Mouse (Mus musculus) embryonic stem cell, embryonic (primary cell): Measurements from ENCODE around the gene Abhd10.

ENCODE experiments used
- CTCF ChIA-PET, 4 experiments: fragments of 300-600 bp in 2 of 4; fragments of 350-600 bp in 2 of 4; sonication (Branson Sonifier 250); formaldehyde crosslinking; loops; one replicate each; lab custom pipeline; 2022; ENCODE audit warnings: inconsistent platforms in 2 of 4; lab: Charles Lee
- POLR2A ChIA-PET, 4 experiments: fragments of 300-600 bp in 2 of 4; fragments of 350-600 bp in 2 of 4; sonication (Branson Sonifier 250); formaldehyde crosslinking; loops; one replicate each; lab custom pipeline; 2022; ENCODE audit warnings: antibody characterized with exemption in 4 of 4, inconsistent platforms in 1 of 4; lab: Charles Lee

Gene Abhd10

DNA sequence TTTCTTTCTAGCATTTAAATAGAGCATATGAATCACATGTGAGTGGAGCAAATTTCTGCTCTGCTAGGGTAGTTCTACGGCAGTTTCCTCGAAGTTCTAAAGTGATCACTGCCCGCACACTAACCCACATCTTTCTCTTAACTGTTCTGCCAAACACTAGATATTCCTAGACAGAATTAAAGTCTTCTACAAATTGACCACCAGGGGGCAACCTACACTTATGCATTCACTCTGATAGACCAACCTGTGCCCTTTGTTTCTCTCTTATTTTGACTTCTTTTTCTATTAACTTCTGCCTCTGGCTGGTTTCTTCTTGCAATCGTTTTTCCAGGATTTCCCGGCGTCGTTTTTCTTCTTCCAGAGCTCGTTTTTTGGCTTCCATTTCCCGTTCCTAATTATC is 14.1 kb upstream of the Abhd10 start:
- ChIA-PET CTCF (interaction anchor here (0.5 to 2.2 kb wide), 9 partner anchors 14 to 235 kb away, joined by 3 to 10 read pairs (median 4); partner anchors contain the start of gene Abhd10 (in 1 of the 4)), POLR2A (no interaction called here)

- ChIA-PET CTCF (no interaction called here), POLR2A (interaction anchor here in 3 of 4 experiments (0.6 to 2.2 kb wide), 9 partner anchors 9 to 267 kb away, joined by 3 to 19 read pairs (median 8); partner anchors contain the start of genes Tagln3 (in 3 of the 3) and Plcxd2 (in 1 of the 3))
These were observed 913 bp upstream of the Abhd10 start for GRCm38 (mm10) chr16:45743591-45744144.

DNA sequence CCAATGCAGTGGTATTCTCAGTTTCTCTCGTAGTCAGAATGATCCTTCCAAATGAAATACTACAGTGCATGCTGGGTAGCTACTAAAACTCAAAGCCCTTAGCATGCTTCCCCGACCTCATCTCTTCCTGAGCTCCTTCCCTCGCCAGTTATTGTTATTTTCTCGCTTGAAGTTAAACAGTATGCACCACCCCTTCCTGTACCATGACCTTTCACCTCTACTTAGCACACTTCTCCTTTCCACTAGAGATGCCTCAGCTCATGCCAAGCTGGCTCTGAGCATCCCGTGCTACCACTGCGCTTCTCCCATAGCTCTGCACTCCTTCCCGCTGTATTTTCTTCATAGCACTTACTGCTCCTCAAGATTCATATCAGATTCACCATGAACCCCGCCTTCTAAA is 4.9 kb downstream of the Abhd10 start:
- POLR2A ChIA-PET = interaction anchor here in 2 of 4 experiments (0.5 to 1.8 kb wide), 7 partner anchors 10 to 273 kb away, joined by 3 to 8 read pairs (median 5); partner anchors contain the start of genes Plcxd2 (in 1 of the 2) and Tagln3 (in 1 of the 2)
- CTCF ChIA-PET = no interaction called here

- ChIA-PET POLR2A (interaction anchor here in 1 of 4 experiments (0.6 to 1.8 kb wide), 3 partner anchors 8 to 13 kb away, joined by 4 to 6 read pairs (median 5); no protein-coding TSS in a partner anchor), CTCF (no interaction called here)
These were observed 6.0 kb downstream of the Abhd10 start for GRCm38 (mm10) chr16:45736724-45737123.

DNA sequence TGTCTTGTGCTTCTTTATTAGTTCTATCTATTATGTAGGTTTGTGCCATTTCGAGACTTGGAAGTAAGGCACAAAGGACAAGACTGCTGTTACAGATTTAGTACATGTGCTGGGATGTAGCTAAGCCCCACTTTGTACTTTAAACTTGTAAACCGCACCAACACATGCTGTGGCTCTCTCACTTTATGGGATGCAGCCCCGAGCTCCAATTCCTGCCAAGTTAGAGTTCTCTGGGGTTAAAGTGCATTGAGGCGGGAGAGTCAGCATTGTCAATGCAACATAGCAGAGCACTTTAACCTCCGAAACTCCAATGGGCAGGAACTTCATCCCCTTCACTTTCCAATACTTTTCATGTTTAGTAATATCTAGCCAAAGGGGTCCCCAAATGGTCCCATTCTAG is 13.6 kb downstream of the Abhd10 start:
- CTCF ChIA-PET = no interaction called here
- POLR2A ChIA-PET = interaction anchor here in 3 of 4 experiments (0.6 to 1.2 kb wide), 3 partner anchors 11 to 209 kb away, joined by 3 read pairs; no protein-coding TSS in a partner anchor

GRCm38 (mm10) chr16:45724742-45725102 is 18.0 kb downstream of the Abhd10 start:
- CTCF ChIA-PET = interaction anchor here in 1 of 4 experiments (0.8 kb wide), 1 partner anchor 40 kb away, joined by 3 read pairs; no protein-coding TSS in a partner anchor
- POLR2A ChIA-PET = interaction anchor here (0.6 to 2.5 kb wide), 8 partner anchors 14 to 285 kb away, joined by 3 to 19 read pairs (median 4); partner anchors contain the start of genes Abhd10 (in 4 of the 4) and Plcxd2 (in 1 of the 4)

- POLR2A ChIA-PET = interaction anchor here (0.6 to 2.5 kb wide), 13 partner anchors 13 to 286 kb away, joined by 3 to 19 read pairs (median 5); partner anchors contain the start of genes Abhd10 (in 4 of the 4) and Plcxd2 (in 2 of the 4)
- CTCF ChIA-PET = interaction anchor here in 1 of 4 experiments (0.8 to 1.0 kb wide), 2 partner anchors 39 to 63 kb away, joined by 3 read pairs; no protein-coding TSS in a partner anchor
These were observed 18.6 kb downstream of the Abhd10 start, which contains the start of gene Tagln3 for GRCm38 (mm10) chr16:45724061-45724741. Tagln3 (minus strand) TSS chr16:45724608.

GRCm38 (mm10) chr16:45723172-45723901 is 19.4 kb downstream of the Abhd10 start:
- ChIA-PET POLR2A (interaction anchor here (0.6 to 2.5 kb wide), 11 partner anchors 14 to 287 kb away, joined by 3 to 19 read pairs (median 4); partner anchors contain the start of genes Abhd10 (in 4 of the 4) and Plcxd2 (in 2 of the 4)), CTCF (interaction anchor here in 2 of 4 experiments (0.6 to 1.0 kb wide), 2 partner anchors 32 to 64 kb away, joined by 3 to 13 read pairs; no protein-coding TSS in a partner anchor)

DNA sequence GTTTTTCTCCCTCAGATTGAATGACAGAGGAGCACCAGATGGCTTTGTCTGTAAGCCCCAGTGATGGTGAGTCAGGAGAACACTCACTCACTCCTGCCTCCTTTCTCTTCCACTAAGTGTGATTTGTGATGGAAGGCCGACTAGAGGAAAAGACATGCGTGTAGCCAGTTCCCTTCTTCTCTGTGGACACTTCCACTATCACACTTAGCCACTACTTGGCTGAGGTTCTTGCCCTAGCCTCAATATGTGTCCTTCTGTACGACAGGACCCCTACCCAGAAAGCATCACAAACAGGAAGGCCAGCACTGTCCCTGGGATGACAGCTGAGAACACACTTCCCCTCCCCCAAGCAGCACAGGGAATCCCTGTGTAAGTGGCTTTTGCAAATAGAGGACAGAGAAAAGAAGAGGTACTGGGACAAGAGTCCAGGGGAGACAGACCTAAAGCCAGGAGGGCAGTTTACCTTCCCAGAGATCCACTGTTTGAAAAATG is 20.2 kb downstream of the Abhd10 start:
- ChIA-PET CTCF (no interaction called here), POLR2A (interaction anchor here in 1 of 4 experiments (1.1 kb wide), 1 partner anchor 121 kb away, joined by 3 read pairs; no protein-coding TSS in a partner anchor)

DNA sequence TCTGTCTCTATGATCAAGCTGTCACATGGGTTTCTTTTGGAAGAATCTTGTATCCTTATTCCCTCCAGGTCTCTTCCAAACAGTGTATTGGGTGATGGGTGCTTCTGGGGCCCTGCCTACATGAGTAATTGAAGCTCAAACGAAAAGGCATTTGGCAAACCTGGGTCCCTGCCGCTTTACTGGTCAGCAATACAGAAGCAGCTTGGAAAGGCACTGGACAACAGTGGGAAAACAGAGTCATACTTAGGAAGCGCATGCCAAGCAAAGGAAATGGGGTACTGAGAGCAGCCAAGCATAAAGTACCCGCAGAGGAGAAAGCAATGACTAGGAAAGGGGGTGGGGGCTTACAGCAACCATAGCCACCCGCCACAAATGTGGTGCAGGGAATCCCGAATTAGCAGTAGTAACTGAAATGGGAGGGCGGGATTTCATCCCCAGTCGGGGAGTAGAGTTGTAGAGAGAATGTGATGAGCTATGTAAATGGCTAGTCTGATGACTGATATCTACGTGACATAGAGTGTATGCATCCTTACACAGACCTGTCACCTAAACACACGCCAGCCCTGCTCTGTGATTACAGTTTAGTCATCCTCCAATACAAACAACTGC is 22.6 kb downstream of the Abhd10 start:
- ChIA-PET CTCF (interaction anchor here in 1 of 4 experiments (0.5 kb wide), 1 partner anchor 289 kb away, joined by 5 read pairs; no protein-coding TSS in a partner anchor), POLR2A (interaction anchor here in 2 of 4 experiments (0.8 to 2.0 kb wide), 3 partner anchors 20 to 290 kb away, joined by 4 to 13 read pairs (median 6); partner anchors contain the start of genes Abhd10 (in 1 of the 2) and Plcxd2 (in 1 of the 2))

DNA sequence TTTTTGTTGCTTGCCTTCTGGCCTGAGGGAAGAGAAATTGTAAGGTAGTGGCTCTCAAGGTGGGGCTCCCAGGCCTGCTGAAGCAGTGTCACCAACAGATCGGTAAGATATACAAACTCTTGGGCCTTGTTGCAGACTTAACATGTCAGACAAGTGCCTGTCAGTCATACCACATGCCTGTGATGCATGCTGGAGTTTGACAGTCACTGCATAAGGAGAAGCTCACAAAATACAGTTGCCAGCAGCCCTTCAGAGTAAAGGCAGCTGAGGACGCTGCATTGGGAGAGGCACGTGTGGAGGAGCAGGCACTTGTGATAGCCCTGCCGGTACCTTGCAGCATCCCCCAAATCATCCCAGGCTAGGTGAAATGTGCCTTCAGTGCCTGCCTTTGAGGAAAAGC is 24.5 kb downstream of the Abhd10 start:
- ChIA-PET CTCF (no interaction called here), POLR2A (interaction anchor here in 1 of 4 experiments (0.6 kb wide), 1 partner anchor 35 kb away, joined by 3 read pairs; no protein-coding TSS in a partner anchor)

DNA sequence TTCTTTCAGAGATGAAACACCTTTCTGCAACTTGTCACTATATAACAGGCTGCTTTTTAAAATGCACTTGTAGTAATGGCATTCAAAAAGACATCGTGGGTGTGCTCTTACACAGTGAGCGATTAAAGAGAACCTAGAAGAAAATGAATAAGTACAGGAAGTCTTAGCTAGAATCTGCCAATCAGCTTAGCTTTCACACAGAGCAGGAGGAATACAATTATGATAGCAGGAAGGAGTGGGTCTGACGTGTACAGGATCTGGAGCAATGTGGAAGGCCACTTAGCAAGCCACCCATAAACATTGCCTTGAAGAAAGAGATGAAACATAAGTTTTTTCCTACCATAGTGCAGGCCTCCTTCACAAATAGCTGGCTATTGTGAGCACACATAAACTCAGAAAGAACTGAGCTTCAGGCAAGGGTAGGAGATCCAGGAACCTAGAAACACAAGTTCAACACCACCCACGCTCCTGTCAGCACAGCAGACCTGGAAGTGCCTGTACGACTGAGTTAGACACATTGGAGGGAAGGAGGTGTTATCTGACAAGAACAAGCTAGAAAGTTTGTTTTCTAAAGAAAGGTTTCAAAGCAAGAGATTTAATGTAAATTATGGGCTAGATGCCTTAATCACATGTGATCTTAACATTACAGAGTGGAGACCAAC is 28.1 kb downstream of the Abhd10 start:
- CTCF ChIA-PET = no interaction called here
- POLR2A ChIA-PET = interaction anchor here in 2 of 4 experiments (0.6 to 1.9 kb wide), 3 partner anchors 28 to 464 kb away, joined by 3 to 5 read pairs (median 4); partner anchors contain the start of gene Abhd10 (in 1 of the 2)

GRCm38 (mm10) chr16:45713878-45714277 is 28.9 kb downstream of the Abhd10 start:
- POLR2A ChIA-PET = interaction anchor here in 1 of 4 experiments (1.2 kb wide), 1 partner anchor 210 kb away, joined by 3 read pairs; no protein-coding TSS in a partner anchor
- CTCF ChIA-PET = no interaction called here

DNA sequence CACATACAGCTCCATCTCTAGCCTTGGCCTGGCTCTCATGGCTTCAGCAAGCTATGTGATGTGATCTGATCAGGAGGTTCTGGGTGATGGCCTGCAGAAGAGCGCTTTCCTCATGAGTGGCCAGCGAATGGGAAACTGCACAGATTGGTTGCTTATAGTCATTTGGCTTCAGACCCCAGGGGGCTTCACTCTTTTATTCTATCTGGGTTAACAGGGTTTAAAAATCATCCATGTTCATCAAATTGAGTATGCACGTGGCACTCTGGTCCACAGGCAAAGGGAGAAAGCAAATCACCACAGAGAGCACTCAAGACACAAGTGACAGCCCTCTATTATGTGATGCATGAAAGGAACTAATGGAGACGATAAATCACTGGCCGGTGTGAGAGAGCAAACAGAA is 29.5 kb downstream of the Abhd10 start:
- CTCF ChIA-PET = no interaction called here

GRCm38 (mm10) chr16:45711263-45711662 is 31.5 kb downstream of the Abhd10 start:
- ChIA-PET POLR2A (no interaction called here), CTCF (interaction anchor here in 1 of 4 experiments (2.5 kb wide), 1 partner anchor 256 kb away, joined by 11 read pairs; no protein-coding TSS in a partner anchor)

More for the DNA sequence above, 29.5 kb downstream of the Abhd10 start:
- POLR2A ChIA-PET = no interaction called here

- POLR2A ChIA-PET = no interaction called here
- CTCF ChIA-PET = interaction anchor here in 1 of 4 experiments (0.5 kb wide), 1 partner anchor 10 kb away, joined by 3 read pairs; no protein-coding TSS in a partner anchor
These were observed 43.5 kb downstream of the Abhd10 start for GRCm38 (mm10) chr16:45699301-45699700.

GRCm38 (mm10) chr16:45697996-45698395 is 44.8 kb downstream of the Abhd10 start:
- CTCF ChIA-PET = no interaction called here
- POLR2A ChIA-PET = no interaction called here
